Mouse (Mus musculus) fibroblast of lung, adult 2 months (primary cell): Measurements from ENCODE around the gene C1ql1.

ENCODE experiments used
- DNase-seq: peaks from one replicate; pipeline ENCODE4 v3.0.0-alpha.2; 2011; ENCODE audit warnings: low read depth

C1ql1 gene

GRCm38 (mm10) chr11:102901199-102901598 lies 45.3 kb downstream of the C1ql1 start:
- DNase-seq = no peak

- peak; percentile 65 for DNase-seq
These were observed 45.7 kb downstream of the C1ql1 start, which contains the start of gene Gfap for GRCm38 (mm10) chr11:102900763-102901162. TSS of gene Gfap (minus strand) at chr11:102900912.

- DNase-seq = no peak
These were observed 48.1 kb downstream of the C1ql1 start for GRCm38 (mm10) chr11:102898408-102898807.

- DNase-seq = no peak
These were observed 49.8 kb downstream of the C1ql1 start for GRCm38 (mm10) chr11:102896641-102897040.

- DNase-seq = no peak
These were observed 50.7 kb downstream of the C1ql1 start for GRCm38 (mm10) chr11:102895779-102896178.

GRCm38 (mm10) chr11:102894716-102895115 lies 51.8 kb downstream of the C1ql1 start:
- no peak for DNase-seq

- DNase-seq = no peak
These were observed 53.4 kb downstream of the C1ql1 start for GRCm38 (mm10) chr11:102893015-102893651.

GRCm38 (mm10) chr11:102890096-102890495 lies 56.4 kb downstream of the C1ql1 start:
- DNase-seq = no peak
